Mouse (Mus musculus) common myeloid progenitor, adult 5-6 weeks (primary cell): ENCODE results near the gene Kank4. TPM values are rescaled to one million over a fixed set of nuclear protein-coding genes. Genes with fewer than 3 reads are reported as not detected.

Experiments used
- ATAC-seq: replicated peaks from 2 replicates; pipeline ENCODE4 v1.8.0; 2016; ENCODE audit warnings: low read depth, mild to moderate bottlenecking, moderate TSS enrichment, inconsistent platforms; ENCODE audit not compliant: poor library complexity, severe bottlenecking
- total RNA-seq: library from RNA; stranded (forward); fragments of 200-1000, 187-1606 nt; gene quantifications from 2 replicates; pipeline ENCODE4 v1.2.3, GENCODE M21; 2017

Kank4 gene
- total RNA-seq, 1 experiment from 2014 or later: not detected

DNA sequence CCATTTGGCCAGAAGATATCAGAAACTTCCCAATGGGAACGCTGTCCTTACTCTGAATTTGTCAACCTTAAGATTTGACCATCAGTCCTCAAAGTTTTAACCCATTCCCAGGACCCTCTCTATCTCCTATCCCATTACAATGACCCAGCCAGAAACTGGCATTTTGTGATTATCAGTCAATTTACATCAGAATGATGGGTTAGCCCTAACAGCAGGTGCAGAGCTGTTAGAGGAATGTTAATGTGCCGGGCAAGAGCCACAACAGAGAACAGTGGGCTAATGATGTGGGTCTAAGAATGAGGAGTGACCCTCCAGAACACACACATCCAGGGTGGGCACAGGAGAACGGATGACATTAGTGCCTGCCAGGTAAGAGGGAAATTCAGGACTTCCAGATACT, 31.1 kb downstream of the Kank4 start:
- no peak for ATAC-seq

DNA sequence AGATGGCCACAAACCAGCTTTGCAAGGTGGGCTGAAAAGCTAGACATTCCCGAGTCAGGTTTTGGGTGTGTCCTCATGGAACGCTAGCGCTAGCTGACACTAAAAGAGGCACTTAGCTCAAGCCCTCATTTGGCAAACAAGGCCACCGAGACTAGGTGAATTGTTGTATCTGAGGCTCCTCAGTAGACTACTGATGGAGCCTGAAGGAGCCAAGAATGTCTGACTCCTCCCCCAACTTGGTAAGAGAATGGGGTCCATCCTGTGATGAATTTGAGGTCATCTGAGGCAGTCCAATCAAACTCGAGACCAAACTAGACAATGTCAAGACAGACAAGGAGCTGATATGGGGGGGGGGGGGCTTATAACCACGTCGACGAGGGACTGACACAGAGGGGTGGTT, 31.5 kb downstream of the Kank4 start:
- no peak for ATAC-seq

DNA sequence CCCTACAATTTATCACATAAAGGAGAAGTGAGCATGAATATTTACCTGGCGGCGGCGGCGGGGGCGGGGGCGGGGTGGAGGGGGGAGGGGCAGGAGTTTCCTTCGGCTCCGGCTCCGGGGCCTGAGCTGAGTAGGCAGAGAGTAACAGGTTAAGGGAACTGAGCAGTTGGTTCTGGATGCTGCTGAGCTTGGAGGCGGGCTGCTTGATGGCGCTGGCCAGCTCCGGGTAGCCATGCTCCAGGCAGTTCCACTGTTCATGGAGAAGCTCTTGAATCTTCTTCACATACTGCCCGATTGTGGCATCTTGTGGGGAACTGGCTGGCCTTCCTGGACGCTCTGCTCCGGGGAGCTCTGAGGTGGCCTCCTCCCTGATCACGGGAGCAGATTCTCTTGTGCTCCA, 39.1 kb downstream of the Kank4 start:
- no peak for ATAC-seq

DNA sequence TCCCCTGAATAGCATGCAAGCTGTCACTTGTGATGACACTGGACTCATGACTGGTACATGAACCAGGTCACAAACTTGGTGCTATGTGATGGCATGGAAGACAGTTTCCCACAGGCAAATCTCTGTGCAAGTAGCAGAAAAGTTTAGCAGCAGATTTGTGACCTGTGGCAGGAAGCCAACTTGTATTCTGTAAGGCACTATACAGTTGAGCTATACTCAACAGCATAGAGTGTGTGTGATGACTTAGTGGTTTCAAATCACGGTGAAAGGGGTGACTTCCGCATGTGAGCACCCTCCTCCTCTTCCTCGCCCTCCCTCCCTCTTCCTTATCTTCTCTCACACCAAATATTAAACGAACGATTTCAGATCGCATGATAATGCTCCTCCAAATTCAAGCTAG, 39.9 kb downstream of the Kank4 start:
- ATAC-seq: no peak

GRCm38 (mm10) chr4:98776721-98777427, 40.5 kb downstream of the Kank4 start:
- no peak for ATAC-seq

DNA sequence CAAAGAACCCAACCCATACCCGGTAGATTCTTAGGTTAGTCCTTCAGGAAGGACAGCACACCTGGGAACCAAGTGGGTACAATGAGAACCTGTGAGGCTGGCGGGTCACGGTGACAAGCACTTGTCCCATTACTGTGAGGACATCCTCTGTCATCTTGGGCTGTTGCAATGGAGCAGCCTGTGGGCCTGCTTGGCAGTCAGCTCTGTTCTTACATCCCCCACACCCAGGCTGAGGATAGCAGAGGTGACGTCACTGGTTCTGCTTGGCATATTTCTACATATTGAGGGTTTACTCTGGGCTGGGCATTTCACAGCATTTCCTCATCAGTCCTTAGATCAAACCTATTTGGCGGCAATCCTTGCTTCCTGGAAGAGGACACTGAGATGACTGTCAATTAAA, 43.6 kb downstream of the Kank4 start:
- ATAC-seq: no peak

DNA sequence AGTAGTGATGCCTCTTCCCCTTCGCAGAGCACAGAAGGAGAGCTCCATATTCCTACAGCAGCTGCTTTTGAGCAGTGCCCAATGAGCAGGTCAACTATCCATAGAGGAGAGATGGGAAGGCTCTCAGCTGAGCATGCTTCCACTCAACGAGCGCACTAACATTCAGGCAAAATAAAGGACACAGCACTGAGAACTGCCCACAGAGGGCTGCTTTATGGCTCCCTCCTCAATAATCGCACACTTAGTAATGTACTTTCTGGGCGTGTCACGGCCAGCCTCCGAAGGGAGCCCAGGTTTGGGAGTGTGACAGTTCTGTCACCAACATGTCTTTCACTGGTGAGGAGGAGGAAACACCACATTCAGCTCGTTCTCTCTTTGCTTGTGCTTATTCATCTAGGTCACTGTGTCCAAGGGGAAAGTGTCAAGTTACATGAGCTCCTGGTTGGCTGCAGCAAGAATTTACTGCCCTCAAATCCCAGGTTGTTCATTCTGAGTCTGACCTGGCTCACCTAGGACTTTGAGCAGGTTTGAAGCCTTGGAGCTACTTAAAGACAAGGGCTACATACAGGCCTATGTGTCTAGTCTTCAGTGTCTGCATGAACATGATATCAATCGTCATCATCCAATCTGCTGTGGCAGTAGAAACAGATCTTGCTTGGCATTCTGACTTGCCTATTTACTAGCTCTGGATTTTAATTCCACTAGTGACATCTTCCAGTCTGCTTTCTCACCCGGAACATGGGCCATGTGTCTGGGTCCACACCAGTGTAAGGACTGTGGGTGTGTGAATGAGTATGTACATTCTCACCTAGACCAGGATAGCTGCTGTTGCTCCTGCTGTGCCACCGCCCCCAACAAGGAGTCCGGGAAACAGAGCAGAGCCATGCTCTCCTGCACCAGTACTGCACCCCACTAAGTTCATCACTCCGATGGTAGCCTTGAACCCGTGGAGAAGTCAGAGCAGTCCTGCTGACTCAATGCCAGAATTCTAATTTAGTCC, 49.9 kb downstream of the Kank4 start:
- ATAC-seq: no peak

GRCm38 (mm10) chr4:98758872-98759518, 58.3 kb downstream of the Kank4 start:
- ATAC-seq: no peak

- ATAC-seq: no peak
Observed at GRCm38 (mm10) chr4:98758012-98758821, 59.1 kb downstream of the Kank4 start.

DNA sequence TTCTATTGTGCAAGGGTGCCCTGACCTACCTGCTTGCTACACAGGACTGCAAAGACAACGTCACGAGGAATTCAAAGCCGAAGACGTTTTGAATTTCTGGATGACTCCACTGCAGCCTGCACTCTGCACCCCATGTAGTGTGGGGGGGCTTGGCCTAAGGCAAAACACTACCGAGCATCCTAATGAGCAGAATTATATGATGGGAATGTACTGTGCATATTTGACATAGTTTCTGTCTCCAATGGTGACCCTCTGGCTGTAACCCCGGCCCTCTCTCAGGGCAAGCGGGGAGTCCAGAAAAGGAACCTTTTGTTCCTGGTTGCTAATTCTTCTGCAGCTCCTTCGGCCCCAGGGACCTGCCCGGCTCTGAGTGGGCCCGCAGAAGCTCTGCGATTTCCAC, 61.2 kb downstream of the Kank4 start:
- no peak for ATAC-seq

GRCm38 (mm10) chr4:98754456-98754855, 62.9 kb downstream of the Kank4 start:
- no peak for ATAC-seq

GRCm38 (mm10) chr4:98743906-98744210, 73.5 kb downstream of the Kank4 start:
- no peak for ATAC-seq

GRCm38 (mm10) chr4:98743209-98743905, 74.0 kb downstream of the Kank4 start:
- ATAC-seq: no peak

- no peak for ATAC-seq
Observed at GRCm38 (mm10) chr4:98739753-98740152, 77.6 kb downstream of the Kank4 start.

DNA sequence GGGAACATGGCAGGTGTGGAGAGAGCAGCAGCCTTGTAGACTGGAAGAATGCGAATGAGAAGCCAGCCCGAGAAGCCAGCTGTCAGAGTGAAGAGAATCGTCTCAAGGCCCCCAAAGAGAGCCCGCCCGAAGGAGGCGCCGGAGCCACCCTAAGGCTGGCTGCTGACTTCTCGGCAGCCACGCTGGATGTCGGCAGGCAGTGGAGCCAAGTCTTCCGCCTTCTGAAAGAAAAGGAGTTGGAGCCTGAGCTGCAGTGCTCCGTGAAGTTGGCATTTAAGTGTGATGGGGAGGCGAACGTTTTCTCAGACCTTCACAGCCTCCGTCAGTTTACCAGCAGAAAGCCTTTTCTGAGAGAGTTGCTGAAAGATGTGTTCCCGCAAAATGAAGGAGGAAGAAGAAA, 83.7 kb downstream of the Kank4 start:
- no peak for ATAC-seq

- no peak for ATAC-seq
Observed at GRCm38 (mm10) chr4:98728716-98729115, 88.6 kb downstream of the Kank4 start.

GRCm38 (mm10) chr4:98727959-98728347, 89.4 kb downstream of the Kank4 start:
- no peak for ATAC-seq

GRCm38 (mm10) chr4:98727295-98727958, 89.9 kb downstream of the Kank4 start:
- 0 out of 2 replicates have a peak, but pooled peaks have one; percentile 19 for ATAC-seq
